Mouse (Mus musculus) olfactory bulb, adult 2 months (tissue): ENCODE data around the gene Tmem145. TPM values are rescaled to one million over a fixed set of nuclear protein-coding genes. Genes with fewer than 3 reads are reported as not detected.

Experiments
- H3K27ac ChIP-seq: fragments of 200-500 bp; 2 replicates; pipeline ENCODE4 v1.5.1; 2012; ENCODE audit warnings: low read depth, low read length; ENCODE audit not compliant: insufficient read depth
- H3K4me1 ChIP-seq: fragments of 200-500 bp; 2 replicates; pipeline ENCODE4 v1.6.1; 2012; ENCODE audit warnings: low read length; ENCODE audit not compliant: control insufficient read depth, insufficient read depth
- H3K4me3 ChIP-seq: fragments of 200-500 bp; 2 replicates; pipeline ENCODE4 v1.5.1; 2012; ENCODE audit warnings: mild to moderate bottlenecking, low read depth, low read length, moderate library complexity; ENCODE audit not compliant: insufficient read depth
- CTCF ChIP-seq: fragments of 200-500 bp; IDR thresholded peaks from 2 replicates; pipeline ENCODE4 v1.5.1; 2012; ENCODE audit warnings: low read depth, mild to moderate bottlenecking, low read length, moderate library complexity; ENCODE audit not compliant: insufficient read depth
- POLR2A ChIP-seq: fragments of 200-500 bp; IDR thresholded peaks from 2 replicates; pipeline ENCODE4 v1.6.1; 2012; ENCODE audit warnings: mild to moderate bottlenecking, low read depth, low read length, moderate library complexity; ENCODE audit not compliant: insufficient read depth
- WGBS: fragments of 180-500 bp; shearing (Covaris S2); methylation state at CpG from one replicate; pipeline ENCODE4 v1.1.7; 2018; 5-methylcytosine and 5-hydroxymethylcytosine counted together
- polyA plus RNA-seq: library from polyadenylated mRNA; stranded (reverse); fragments of >200 nt; gene quantifications from 2 replicates; pipeline ENCODE4 v1.2.4, GENCODE M21; 2012; ENCODE audit warnings: low replicate concordance; ENCODE audit not compliant: missing spikeins, insufficient read depth, insufficient read length

Gene Tmem145
- polyA plus RNA-seq, 1 experiment, result not detected

DNA sequence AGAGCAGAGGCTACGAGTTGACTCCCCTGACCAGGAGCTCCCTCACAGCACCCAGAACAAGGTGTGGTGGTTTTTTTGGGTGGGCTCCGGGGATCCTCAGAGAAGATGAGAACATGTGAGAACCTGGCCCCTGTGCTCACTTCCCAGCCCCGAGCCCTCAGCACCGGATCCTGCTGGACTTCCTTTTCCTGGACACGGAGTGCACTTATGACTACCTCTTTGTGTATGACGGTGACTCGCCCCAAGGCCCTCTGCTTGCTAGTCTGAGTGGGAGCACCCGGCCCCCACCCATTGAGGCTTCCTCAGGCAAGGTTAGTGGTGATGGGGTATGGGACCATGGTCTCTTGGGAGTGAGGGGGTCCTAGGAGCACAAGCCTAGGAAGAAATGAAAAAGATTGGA is 20.3 kb downstream of the Tmem145 start:
- H3K4me1 ChIP-seq, result peaks cover 8% of the 10 kb centered on the region
- 87% methylated on average over 8 of the region's 8 CpGs for WGBS
- no peak overlapping the region for H3K4me3 ChIP-seq
- TF ChIP-seq POLR2A, result no peak
- no peak overlapping the region for H3K27ac ChIP-seq

DNA sequence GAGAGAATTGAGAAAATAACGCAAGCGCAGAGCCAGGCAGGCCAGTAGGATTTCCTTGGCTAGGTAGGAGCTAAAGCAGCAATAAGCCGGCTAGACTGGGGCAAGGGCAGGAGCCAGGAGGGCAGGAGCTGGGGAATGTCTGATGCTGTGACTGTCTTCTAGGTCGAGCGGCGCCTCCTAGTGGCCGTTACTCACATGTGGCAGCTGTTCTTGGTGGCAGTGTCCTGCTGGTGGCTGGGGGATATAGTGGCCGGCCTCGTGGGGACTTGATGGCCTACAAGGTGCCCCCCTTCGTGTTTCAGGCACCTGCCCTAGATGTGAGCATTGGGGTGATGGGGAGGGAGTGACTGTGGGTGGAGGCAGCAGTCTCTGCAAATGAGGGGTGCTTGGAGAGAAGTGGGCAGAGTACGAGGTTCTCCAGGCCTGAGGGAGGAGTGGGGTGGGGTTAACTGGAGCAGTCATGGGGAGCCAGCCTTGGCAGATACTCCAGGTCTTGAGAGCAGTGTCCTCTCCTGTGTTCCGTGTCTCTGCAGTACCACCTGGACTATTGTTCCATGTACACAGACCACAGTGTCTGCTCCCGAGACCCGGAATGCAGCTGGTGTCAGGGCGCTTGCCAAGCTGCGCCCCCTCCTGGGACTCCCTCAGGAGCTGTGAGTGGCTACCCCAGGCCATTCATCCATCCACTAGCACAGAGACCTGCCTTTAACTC is 27.8 kb downstream of the Tmem145 start:
- Histone ChIP-seq H3K4me1 (no peaks in the 10 kb centered on the region), H3K27ac (no peak overlapping the region), H3K4me3 (no peak overlapping the region)
- 31% methylated on average over 16 of the region's 16 CpGs for WGBS
- no peak for TF ChIP-seq POLR2A
- TF ChIP-seq CTCF, result peak; percentile 76

DNA sequence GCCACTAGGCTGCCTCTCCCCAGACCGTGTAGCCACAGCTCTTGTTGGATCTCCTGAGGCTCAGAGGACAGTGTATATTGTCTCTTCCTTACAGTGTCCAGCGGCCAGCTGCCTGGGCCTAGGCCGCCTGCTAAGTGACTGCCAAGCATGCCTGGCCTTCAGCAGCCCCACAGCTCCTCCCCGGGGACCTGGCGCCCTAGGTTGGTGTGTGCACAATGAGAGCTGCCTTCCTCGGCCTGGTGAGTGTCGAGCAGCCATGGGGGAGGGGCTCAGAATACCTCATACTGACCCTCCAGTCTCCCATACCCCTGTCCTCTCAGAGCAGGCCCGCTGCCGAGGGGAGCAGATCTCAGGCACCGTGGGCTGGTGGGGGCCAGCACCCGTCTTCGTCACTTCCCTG is 28.6 kb downstream of the Tmem145 start:
- Histone ChIP-seq H3K27ac (no peak overlapping the region), H3K4me3 (no peak overlapping the region), H3K4me1 (no peaks in the 10 kb centered on the region)
- 78% methylated on average over 12 of the region's 12 CpGs for WGBS
- no peak for TF ChIP-seq POLR2A
- no peak for TF ChIP-seq CTCF

GRCm38 (mm10) chr7:25339329-25339728 is 33.4 kb downstream of the Tmem145 start:
- WGBS, result 89% methylated on average over 9 of the region's 9 CpGs
- TF ChIP-seq POLR2A, result no peak
- no peak for TF ChIP-seq CTCF
- H3K27ac ChIP-seq, result no peak overlapping the region

DNA sequence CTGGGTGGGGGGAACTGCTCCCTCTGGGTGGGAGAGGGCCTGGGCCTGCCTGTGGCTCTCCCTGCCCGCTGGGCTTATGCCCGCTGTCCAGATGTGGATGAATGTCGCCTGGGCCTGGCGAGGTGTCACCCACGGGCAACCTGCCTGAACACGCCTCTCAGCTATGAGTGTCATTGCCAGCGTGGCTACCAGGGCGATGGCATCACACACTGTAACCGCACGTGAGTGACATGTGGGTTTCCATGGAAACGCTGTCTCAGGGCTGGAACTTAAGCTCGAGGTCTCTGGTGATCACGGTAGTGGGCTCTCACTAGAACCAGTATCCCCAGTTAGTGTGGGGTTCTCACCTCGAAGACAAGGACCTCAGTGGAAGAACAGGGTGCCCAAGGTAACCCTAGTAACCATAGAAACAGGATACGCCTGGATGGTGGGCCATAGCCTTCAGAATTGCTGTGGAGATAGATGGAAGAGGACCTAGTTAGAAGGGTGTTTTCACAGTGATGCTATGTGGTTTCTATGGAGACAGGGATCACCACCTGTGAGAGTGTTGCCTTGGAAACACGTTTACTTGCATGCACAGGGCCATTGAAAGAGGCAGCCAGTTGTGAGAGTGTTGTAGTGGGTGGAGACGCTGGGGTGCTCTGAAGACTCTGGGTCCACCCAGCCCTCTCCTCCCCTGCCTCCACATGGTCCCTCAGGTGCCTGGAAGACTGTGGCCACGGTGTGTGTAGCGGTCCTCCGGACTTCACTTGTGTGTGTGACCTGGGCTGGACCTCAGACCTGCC is 35.3 kb downstream of the Tmem145 start:
- H3K4me1 ChIP-seq, result peaks cover 10% of the 10 kb centered on the region
- H3K27ac ChIP-seq, result no peak overlapping the region
- WGBS, result 67% methylated on average over 20 of the region's 20 CpGs
- no peak for TF ChIP-seq POLR2A
- TF ChIP-seq CTCF, result no peak
- H3K4me3 ChIP-seq, result no peak overlapping the region

More at GRCm38 (mm10) chr7:25339329-25339728, 33.4 kb downstream of the Tmem145 start:
- H3K4me1 ChIP-seq, result peaks cover 10% of the 10 kb centered on the region
- H3K4me3 ChIP-seq, result no peak overlapping the region

GRCm38 (mm10) chr7:25348861-25349260 is 43.0 kb downstream of the Tmem145 start:
- TF ChIP-seq CTCF, result no peak
- no peak for TF ChIP-seq POLR2A
- Histone ChIP-seq H3K4me1 (no peaks in the 10 kb centered on the region), H3K4me3 (no peak overlapping the region), H3K27ac (no peak overlapping the region)
- WGBS, result 85% methylated on average over 8 of the region's 8 CpGs

- TF ChIP-seq POLR2A (no peak), CTCF (no peak)
- no peak overlapping the region for H3K4me3 ChIP-seq
- peaks cover 6% of the 10 kb centered on the region; the same call in 1 of the 2 replicates for H3K4me1 ChIP-seq
- no peak overlapping the region for H3K27ac ChIP-seq
- WGBS, result 59% methylated on average over 19 of the region's 19 CpGs
Measured at GRCm38 (mm10) chr7:25358721-25359206, 52.9 kb downstream of the Tmem145 start.

DNA sequence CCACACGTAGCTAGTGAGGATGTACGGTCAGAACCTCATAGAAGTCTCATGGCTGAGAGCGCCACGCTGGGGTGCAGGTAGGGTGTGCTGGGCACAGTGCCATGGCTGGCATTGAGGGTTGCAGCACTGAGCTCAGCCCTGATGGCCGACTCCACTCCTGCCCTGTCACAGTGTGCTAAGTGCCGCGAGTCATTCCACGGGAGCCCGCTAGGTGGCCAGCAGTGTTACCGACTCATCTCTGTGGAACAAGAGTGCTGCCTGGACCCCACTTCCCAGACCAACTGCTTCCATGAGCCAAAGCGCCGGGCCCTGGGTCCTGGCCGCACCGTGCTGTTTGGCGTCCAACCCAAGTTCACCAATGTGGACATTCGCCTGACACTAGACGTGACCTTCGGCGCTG is 57.2 kb downstream of the Tmem145 start:
- WGBS, result 86% methylated on average over 19 of the region's 19 CpGs

GRCm38 (mm10) chr7:25363632-25364031 is 57.7 kb downstream of the Tmem145 start:
- H3K4me1 ChIP-seq, result peaks cover 20% of the 10 kb centered on the region
- H3K4me3 ChIP-seq, result no peak overlapping the region
- no peak overlapping the region for H3K27ac ChIP-seq
- WGBS, result 93% methylated on average over 17 of the region's 17 CpGs
- TF ChIP-seq POLR2A (no peak), CTCF (no peak)

More for the DNA sequence above, 57.2 kb downstream of the Tmem145 start:
- Histone ChIP-seq H3K27ac (no peak overlapping the region), H3K4me1 (peaks cover 25% of the 10 kb centered on the region), H3K4me3 (no peak overlapping the region)
- TF ChIP-seq POLR2A (no peak), CTCF (no peak)

Other genes with a start within 250 kb of the Tmem145 start
- gene Grik5, start 233.8 kb upstream of the Tmem145 start, polyA plus RNA-seq, result not detected in 2 replicates
- gene Zfp574, start 233.5 kb upstream of the Tmem145 start, polyA plus RNA-seq, result not detected in 2 replicates
- not detected in 2 replicates for gene Pou2f2, start 126.4 kb upstream of the Tmem145 start, polyA plus RNA-seq
- not detected in 2 replicates for gene Dedd2, start 85.5 kb upstream of the Tmem145 start, polyA plus RNA-seq
- not detected in 2 replicates for gene Zfp526, start 84.7 kb upstream of the Tmem145 start, polyA plus RNA-seq
- gene Gsk3a, start 68.3 kb upstream of the Tmem145 start, polyA plus RNA-seq, result not detected in 2 replicates
- gene Erf, start 55.3 kb upstream of the Tmem145 start, polyA plus RNA-seq, result not detected in 2 replicates
- 41.9 TPM in 1 of 2 replicates, not detected in the other for gene Cic, start 38.4 kb upstream of the Tmem145 start, polyA plus RNA-seq
- gene Pafah1b3, start 8.1 kb upstream of the Tmem145 start, polyA plus RNA-seq, result not detected in 2 replicates
- not detected in 2 replicates for gene Prr19, start 4.7 kb upstream of the Tmem145 start, polyA plus RNA-seq
- not detected in 2 replicates for gene Megf8, start 11.1 kb downstream of the Tmem145 start, polyA plus RNA-seq
- not detected in 2 replicates for gene Cnfn, start 63.6 kb downstream of the Tmem145 start, polyA plus RNA-seq
- gene Lipe, start 92.6 kb downstream of the Tmem145 start, polyA plus RNA-seq, result not detected in 2 replicates
- gene Cxcl17, start 106.8 kb downstream of the Tmem145 start, polyA plus RNA-seq, result not detected in 2 replicates
- gene Ceacam1, start 171.5 kb downstream of the Tmem145 start, polyA plus RNA-seq, result not detected in 2 replicates
- gene Ceacam2, start 233.8 kb downstream of the Tmem145 start, polyA plus RNA-seq, result not detected in 2 replicates